Mouse (Mus musculus) forebrain, embryonic 10.5 days (tissue): ENCODE results near the gene Gm44503. TPM values are rescaled to one million over a fixed set of nuclear protein-coding genes. Genes with fewer than 3 reads are reported as not detected.

Source experiments
- DNase-seq: peaks from one replicate; pipeline ENCODE4 v3.0.0-alpha.2; 2017; ENCODE audit warnings: low spot score; ENCODE audit errors: extremely low spot score
- H3K27ac ChIP-seq: fragments of 300-500 bp; sonication (generic); 2 replicates; pipeline ENCODE4 v1.5.1; 2016; ENCODE audit warnings: mild to moderate bottlenecking
- H3K27me3 ChIP-seq: fragments of 300-500 bp; sonication (generic); 2 replicates; pipeline ENCODE4 v1.6.1; 2016; ENCODE audit warnings: mild to moderate bottlenecking; ENCODE audit not compliant: poor library complexity, severe bottlenecking
- H3K36me3 ChIP-seq: fragments of 300-500 bp; sonication (generic); replicated peaks from 2 replicates; pipeline ENCODE4 v1.6.1; 2016; ENCODE audit warnings: mild to moderate bottlenecking, moderate library complexity
- H3K4me1 ChIP-seq: fragments of 300-500 bp; sonication (generic); 2 replicates; pipeline ENCODE4 v1.6.1; 2016
- H3K4me3 ChIP-seq: fragments of 300-500 bp; sonication (generic); 2 replicates; pipeline ENCODE4 v1.5.1; 2016; ENCODE audit warnings: mild to moderate bottlenecking, moderate library complexity
- H3K9me3 ChIP-seq: fragments of 300-500 bp; sonication (generic); 2 replicates; pipeline ENCODE4 v1.6.1; 2016; ENCODE audit warnings: mild to moderate bottlenecking, moderate library complexity
- WGBS: fragments of 180-500 bp; shearing (Covaris S2); methylation state at CpG from one replicate; pipeline ENCODE4 v1.1.7; 2016; 5-methylcytosine and 5-hydroxymethylcytosine counted together
- polyA plus RNA-seq: library from polyadenylated mRNA; unstranded; fragments of >200 nt; fragmentation: Nextera tagmentation; extraction: Ambion mirVana; gene quantifications from 2 replicates; pipeline ENCODE4 v1.2.1, GENCODE M21; 2016

Gene Gm44503
- polyA plus RNA-seq, 1 experiment from 2014 or later = not detected

DNA sequence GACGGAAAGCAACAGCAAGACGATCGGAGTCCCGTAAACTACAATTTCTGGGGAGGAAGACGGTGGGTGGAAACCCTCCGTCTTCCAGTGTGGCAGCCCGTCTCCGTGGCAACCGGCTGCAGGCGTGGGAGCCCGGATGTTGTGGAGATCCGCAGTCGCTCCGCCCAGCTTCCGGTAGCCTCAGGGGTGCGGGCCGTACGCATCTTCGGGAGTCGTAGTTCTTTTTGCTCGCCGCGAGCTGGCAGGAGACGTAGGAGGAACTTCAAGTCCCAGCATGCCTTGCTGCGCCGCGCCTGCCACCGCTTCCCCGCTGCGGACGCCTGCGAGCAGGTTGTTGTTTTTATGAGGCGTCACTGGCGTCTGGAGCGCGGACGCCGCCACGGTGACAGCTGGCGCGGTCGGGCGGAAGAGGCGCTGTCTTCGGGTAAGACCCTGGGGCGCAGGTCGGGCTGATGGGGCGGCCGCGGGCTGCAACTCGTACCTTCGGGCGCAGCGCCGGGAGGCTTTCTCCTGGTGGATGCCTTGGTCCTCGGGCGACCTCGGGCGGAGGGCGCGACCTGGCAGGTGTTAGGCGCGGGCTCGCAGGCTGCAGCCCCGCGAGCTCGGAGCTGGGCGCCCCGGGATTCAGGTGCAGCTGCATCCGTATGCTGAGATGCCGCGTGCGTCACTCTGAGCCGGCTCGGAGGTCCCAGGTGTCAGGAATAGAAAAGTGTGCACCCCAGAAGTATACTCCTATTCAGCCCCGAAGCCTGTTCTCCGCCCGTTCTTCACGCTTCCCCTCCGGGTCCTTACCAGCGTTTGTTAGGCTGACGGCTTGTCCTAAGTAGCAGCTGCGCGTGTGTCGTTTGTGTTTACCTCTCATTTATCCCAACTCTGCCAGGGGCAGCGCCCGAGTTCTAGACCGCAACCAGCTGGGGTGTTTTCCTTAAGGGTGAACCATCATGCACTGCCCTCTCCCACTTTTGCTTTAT is 26.9 kb downstream of the Gm44503 start, which contains the start of the genes Ccpg1os and Ccpg1:
Ccpg1os (minus strand) TSS at position 133 of the 971 bp plus-strand sequence.
Ccpg1 (plus strand) TSS at position 180 of the 971 bp plus-strand sequence.
- Histone ChIP-seq H3K4me1 (peaks cover 18% of the 10 kb centered on the region), H3K27ac (peak within 1 kb of the TSS; percentile 84), H3K9me3 (no peaks in the 10 kb centered on the region), H3K27me3 (no peaks in the 10 kb centered on the region), H3K4me3 (peak within 1 kb of the TSS; percentile 77), H3K36me3 (no peaks in the 10 kb centered on the region)
- DNase-seq = peak; percentile 97
- WGBS = under 1% methylated on average over 88 of the region's 88 CpGs

DNA sequence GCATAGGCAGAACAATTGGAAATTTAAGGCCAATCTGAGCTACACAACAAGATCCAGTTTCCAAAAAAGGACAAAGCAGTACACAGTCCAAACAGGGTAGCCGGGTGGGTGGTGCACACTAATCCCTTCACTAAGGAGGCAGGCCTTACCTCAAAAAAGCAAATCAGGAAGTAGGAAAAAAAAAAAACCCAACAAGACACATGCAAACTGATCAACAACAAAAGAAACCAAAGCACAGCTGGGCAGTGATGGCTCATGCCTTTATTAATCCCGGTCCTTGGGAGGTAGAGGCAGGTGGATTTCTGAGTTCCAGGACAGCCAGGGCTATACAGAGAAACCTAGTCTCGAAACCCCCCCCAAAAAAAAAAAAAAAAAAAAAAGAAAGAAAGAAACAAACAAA is 29.1 kb downstream of the Gm44503 start:
- Histone ChIP-seq H3K9me3 (no peaks in the 10 kb centered on the region), H3K27me3 (no peaks in the 10 kb centered on the region), H3K4me1 (peaks cover 18% of the 10 kb centered on the region), H3K36me3 (no peaks in the 10 kb centered on the region), H3K27ac (no peak overlapping the region), H3K4me3 (no peak overlapping the region)
- DNase-seq = no peak
- WGBS = 58% methylated on average over 3 of the region's 3 CpGs

- no peaks in the 10 kb centered on the region for H3K27me3 ChIP-seq
- H3K27ac ChIP-seq = no peak overlapping the region
- DNase-seq = no peak
- 91% methylated on average over 5 of the region's 5 CpGs for WGBS
- H3K9me3 ChIP-seq = no peaks in the 10 kb centered on the region
- peaks cover 18% of the 10 kb centered on the region for H3K4me1 ChIP-seq
- H3K4me3 ChIP-seq = no peak overlapping the region
- H3K36me3 ChIP-seq = no peaks in the 10 kb centered on the region
Measured at GRCm38 (mm10) chr9:72988706-72989105, 30.1 kb downstream of the Gm44503 start.

GRCm38 (mm10) chr9:72991420-72991819 is 32.8 kb downstream of the Gm44503 start:
- Histone ChIP-seq H3K27ac (no peak overlapping the region), H3K9me3 (no peaks in the 10 kb centered on the region), H3K4me3 (no peak overlapping the region), H3K36me3 (no peaks in the 10 kb centered on the region), H3K4me1 (peaks cover 2% of the 10 kb centered on the region), H3K27me3 (no peaks in the 10 kb centered on the region)
- no peak for DNase-seq
- WGBS = 95% methylated on average over 2 of the region's 2 CpGs

DNA sequence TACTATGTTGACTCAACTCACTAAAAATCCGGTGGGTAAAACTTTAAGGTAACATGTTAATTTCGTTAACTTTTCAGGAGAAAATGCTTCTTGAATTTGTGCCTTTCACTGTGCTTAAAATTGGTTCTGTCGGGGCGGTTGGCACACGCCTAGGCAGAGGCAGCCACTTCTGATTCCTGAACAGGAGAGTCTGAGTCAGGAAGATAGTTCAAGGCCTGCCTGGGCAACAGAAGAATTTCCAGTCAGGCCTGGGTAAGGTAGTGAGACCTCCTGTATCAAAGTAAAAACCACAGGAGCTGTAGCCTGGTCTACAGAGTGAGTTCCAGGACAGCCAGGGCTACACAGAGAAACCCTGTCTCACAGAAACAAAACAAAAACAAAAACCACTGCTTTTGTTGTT is 33.9 kb downstream of the Gm44503 start:
- Histone ChIP-seq H3K27me3 (no peaks in the 10 kb centered on the region), H3K36me3 (no peaks in the 10 kb centered on the region), H3K4me3 (no peak overlapping the region), H3K9me3 (no peaks in the 10 kb centered on the region), H3K27ac (no peak overlapping the region), H3K4me1 (no peaks in the 10 kb centered on the region)
- WGBS = 90% methylated on average over 5 of the region's 5 CpGs
- DNase-seq = no peak

- H3K4me3 ChIP-seq = no peak overlapping the region
Measured at GRCm38 (mm10) chr9:72996167-72996566, 37.5 kb downstream of the Gm44503 start.

GRCm38 (mm10) chr9:72996806-72997205 is 38.2 kb downstream of the Gm44503 start:
- no peaks in the 10 kb centered on the region for H3K9me3 ChIP-seq
- no peak overlapping the region for H3K27ac ChIP-seq
- no peaks in the 10 kb centered on the region for H3K4me1 ChIP-seq
- no peak for DNase-seq
- WGBS = 55% methylated on average over 7 of the region's 7 CpGs
- H3K36me3 ChIP-seq = no peaks in the 10 kb centered on the region
- no peaks in the 10 kb centered on the region for H3K27me3 ChIP-seq
- no peak overlapping the region for H3K4me3 ChIP-seq

More at GRCm38 (mm10) chr9:72996167-72996566, 37.5 kb downstream of the Gm44503 start:
- Histone ChIP-seq H3K27me3 (no peaks in the 10 kb centered on the region), H3K36me3 (no peaks in the 10 kb centered on the region), H3K27ac (no peak overlapping the region), H3K4me1 (no peaks in the 10 kb centered on the region), H3K9me3 (no peaks in the 10 kb centered on the region)
- DNase-seq = no peak

GRCm38 (mm10) chr9:73000487-73000886 is 41.8 kb downstream of the Gm44503 start:
- Histone ChIP-seq H3K27ac (no peak overlapping the region), H3K27me3 (no peaks in the 10 kb centered on the region), H3K4me3 (no peak overlapping the region), H3K4me1 (no peaks in the 10 kb centered on the region), H3K9me3 (no peaks in the 10 kb centered on the region), H3K36me3 (no peaks in the 10 kb centered on the region)
- 72% methylated on average over 2 of the region's 2 CpGs for WGBS
- no peak for DNase-seq

DNA sequence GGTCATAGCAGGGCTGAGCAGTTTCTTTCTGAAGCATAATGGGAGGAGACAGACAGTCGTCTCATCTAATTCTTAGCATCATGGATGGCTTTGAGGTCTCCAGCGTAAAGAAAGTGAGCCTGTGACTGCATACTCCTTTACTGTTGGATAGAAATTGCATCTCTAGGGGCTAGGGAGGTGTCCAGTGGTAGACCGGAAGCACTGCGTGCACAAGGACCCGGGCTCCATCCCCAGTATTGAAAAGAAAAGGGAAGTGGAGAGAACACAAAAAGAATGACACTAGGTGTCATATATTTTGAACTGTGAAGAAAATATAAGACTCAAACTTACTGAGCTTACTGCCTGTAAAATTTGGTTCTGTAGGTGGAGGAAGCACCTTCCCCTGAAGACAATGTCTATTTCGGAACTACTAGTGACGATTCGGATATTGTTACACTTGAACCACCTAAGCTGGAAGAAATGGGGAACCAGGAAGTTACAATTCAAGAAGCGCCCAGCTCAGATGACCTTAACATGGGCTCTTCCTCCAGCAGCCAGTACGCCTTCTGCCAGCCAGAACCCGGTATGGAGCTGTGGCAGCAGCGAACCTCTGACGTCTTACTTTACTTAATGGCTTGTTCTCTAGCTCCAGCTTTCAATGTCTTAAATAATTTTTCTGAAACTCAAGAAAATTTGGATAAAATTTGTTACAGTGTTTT is 42.8 kb downstream of the Gm44503 start:
- no peak overlapping the region for H3K27ac ChIP-seq
- no peak for DNase-seq
- no peaks in the 10 kb centered on the region for H3K9me3 ChIP-seq
- H3K36me3 ChIP-seq = peaks cover 7% of the 10 kb centered on the region; the same call in 1 of the 2 replicates
- no peak overlapping the region for H3K4me3 ChIP-seq
- 90% methylated on average over 13 of the region's 13 CpGs for WGBS
- H3K27me3 ChIP-seq = no peaks in the 10 kb centered on the region
- no peaks in the 10 kb centered on the region for H3K4me1 ChIP-seq

DNA sequence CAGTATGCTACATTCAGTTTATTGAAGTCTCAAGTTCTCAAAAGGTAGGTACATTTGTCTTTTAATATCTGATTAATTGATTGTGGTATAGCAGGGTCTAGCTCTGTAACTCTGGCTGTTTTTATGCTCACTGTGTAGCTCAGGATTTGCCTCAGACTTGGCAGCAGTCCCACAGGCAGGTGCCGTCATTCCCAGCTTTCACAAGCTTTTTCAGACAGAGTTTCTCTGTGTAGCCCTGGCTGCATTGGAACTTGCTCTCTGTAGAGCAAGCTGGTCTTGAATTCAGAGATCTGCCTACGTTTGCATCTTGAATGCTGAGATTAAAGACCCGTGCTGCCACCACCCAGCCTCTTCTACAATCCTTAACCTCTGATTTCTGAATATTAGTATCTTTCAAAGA is 43.5 kb downstream of the Gm44503 start:
- peaks cover 7% of the 10 kb centered on the region; the same call in 1 of the 2 replicates for H3K36me3 ChIP-seq
- no peaks in the 10 kb centered on the region for H3K9me3 ChIP-seq
- no peaks in the 10 kb centered on the region for H3K4me1 ChIP-seq
- no peak for DNase-seq
- H3K27me3 ChIP-seq = no peaks in the 10 kb centered on the region
- H3K27ac ChIP-seq = no peak overlapping the region
- 77% methylated on average over 3 of the region's 3 CpGs for WGBS
- H3K4me3 ChIP-seq = no peak overlapping the region

GRCm38 (mm10) chr9:73004076-73004475 is 45.4 kb downstream of the Gm44503 start:
- Histone ChIP-seq H3K27me3 (no peaks in the 10 kb centered on the region), H3K4me1 (no peaks in the 10 kb centered on the region), H3K4me3 (no peak overlapping the region), H3K36me3 (peaks cover 7% of the 10 kb centered on the region; the same call in 1 of the 2 replicates), H3K9me3 (no peaks in the 10 kb centered on the region), H3K27ac (no peak overlapping the region)
- 85% methylated on average over 8 of the region's 8 CpGs for WGBS
- no peak for DNase-seq

DNA sequence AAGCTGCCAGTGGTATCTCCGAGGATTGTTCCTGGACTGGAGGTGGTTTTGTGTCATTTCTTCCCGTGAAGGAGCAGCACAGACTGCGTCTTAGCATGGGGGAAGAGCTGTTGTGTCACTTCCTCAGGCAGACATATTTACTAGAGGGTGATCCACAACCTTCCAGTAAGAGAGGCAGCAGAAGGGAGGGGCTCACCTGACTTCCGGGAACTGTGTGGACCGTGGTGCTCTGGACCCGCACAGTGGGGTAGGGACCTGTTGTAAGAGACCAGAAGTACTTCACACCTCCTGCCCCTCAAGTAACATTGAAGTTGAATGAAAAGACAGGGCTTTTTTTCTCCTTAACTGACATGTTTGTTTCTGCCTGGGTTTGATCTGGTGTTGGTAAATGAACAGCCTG is 46.5 kb downstream of the Gm44503 start:
- DNase-seq = no peak
- Histone ChIP-seq H3K4me1 (no peaks in the 10 kb centered on the region), H3K36me3 (peaks cover 7% of the 10 kb centered on the region; the same call in 1 of the 2 replicates), H3K9me3 (no peaks in the 10 kb centered on the region), H3K27ac (no peak overlapping the region), H3K27me3 (no peaks in the 10 kb centered on the region), H3K4me3 (no peak overlapping the region)
- 89% methylated on average over 6 of the region's 6 CpGs for WGBS

DNA sequence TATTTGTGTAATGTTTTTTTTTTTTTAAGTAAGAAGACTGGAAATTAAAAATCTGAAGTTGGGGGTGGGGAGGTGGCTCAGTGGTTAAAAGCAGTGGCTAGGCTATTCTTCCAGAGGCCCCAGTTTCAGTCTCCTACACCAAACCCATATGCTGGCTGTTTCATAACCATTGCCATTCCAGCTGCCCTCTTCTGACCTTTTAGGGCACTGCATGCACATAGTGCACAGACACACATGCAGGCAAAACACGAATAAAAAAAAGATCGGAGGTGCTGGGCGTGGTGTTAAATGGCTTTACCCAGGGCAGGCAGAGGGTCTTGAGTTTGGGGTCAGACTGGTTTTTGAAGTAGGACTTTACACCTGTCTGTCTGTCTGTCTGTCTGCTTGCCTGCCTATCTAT is 47.5 kb downstream of the Gm44503 start:
- WGBS = 94% methylated on average over 3 of the region's 3 CpGs
- no peak overlapping the region for H3K4me3 ChIP-seq
- no peaks in the 10 kb centered on the region for H3K27me3 ChIP-seq
- DNase-seq = no peak
- no peaks in the 10 kb centered on the region for H3K4me1 ChIP-seq
- no peak overlapping the region for H3K27ac ChIP-seq
- H3K9me3 ChIP-seq = no peaks in the 10 kb centered on the region
- peaks cover 7% of the 10 kb centered on the region; the same call in 1 of the 2 replicates for H3K36me3 ChIP-seq
